Mouse (Mus musculus) MEL (cell line): ENCODE data around the gene Mllt11. TPM values are rescaled to one million over a fixed set of nuclear protein-coding genes. Genes with fewer than 3 reads are reported as not detected.

ENCODE experiments used
- DNase-seq: peaks from one replicate; pipeline ENCODE4 v3.0.0; 2011; ENCODE audit warnings: low read depth, low spot score
- H3K27ac ChIP-seq: 2 replicates; pipeline ENCODE4 v1.5.1; 2012; ENCODE audit warnings: low read depth, mild to moderate bottlenecking, control low read depth, low read length, moderate library complexity; ENCODE audit not compliant: control insufficient read depth
- H3K27me3 ChIP-seq, 2 experiments: fragments of 150-350 bp in 1 of 2; sonication (generic) in 1 of 2; 2 replicates each; pipeline ENCODE4 v1.6.1; 2012; ENCODE audit warnings: low read length in 2 of 2, mild to moderate bottlenecking in 2 of 2, improper control_type of control experiment in 1 of 2, moderate library complexity in 1 of 2; ENCODE audit not compliant: insufficient read depth in 2 of 2, control insufficient read depth in 1 of 2
- H3K36me3 ChIP-seq, 2 experiments: 2 replicates each; pipeline ENCODE4 v1.6.1; 2012 to 2014; ENCODE audit warnings: low read length in 2 of 2, improper control_type of control experiment in 1 of 2, inconsistent platforms in 1 of 2, mild to moderate bottlenecking in 1 of 2; ENCODE audit not compliant: insufficient read depth in 2 of 2, control insufficient read depth in 1 of 2
- H3K4me1 ChIP-seq, 2 experiments: fragments of 150-350 bp in 1 of 2; sonication (generic) in 1 of 2; 2 replicates each; pipeline ENCODE4 v1.6.1; 2012; ENCODE audit warnings: low read length in 2 of 2, improper control_type of control experiment in 1 of 2, mild to moderate bottlenecking in 1 of 2; ENCODE audit not compliant: insufficient read depth in 2 of 2, control insufficient read depth in 1 of 2
- H3K4me3 ChIP-seq, 2 experiments: fragments of 150-350 bp in 1 of 2; sonication (generic) in 1 of 2; 2 replicates each; pipeline ENCODE4 v1.5.1; 2012; ENCODE audit warnings: low read depth in 2 of 2, low read length in 2 of 2, mild to moderate bottlenecking in 2 of 2, moderate library complexity in 2 of 2, control low read depth in 1 of 2, improper control_type of control experiment in 1 of 2; ENCODE audit not compliant: control insufficient read depth in 1 of 2, insufficient read depth in 1 of 2
- H3K79me2 ChIP-seq: 2 replicates; pipeline ENCODE4 v1.6.1; 2012; ENCODE audit warnings: mild to moderate bottlenecking, low read length, moderate library complexity; ENCODE audit not compliant: control insufficient read depth, poor library complexity, insufficient read depth
- H3K9ac ChIP-seq: 2 replicates; pipeline ENCODE4 v1.6.1; 2012; ENCODE audit warnings: low read depth, mild to moderate bottlenecking, control low read depth, low read length, moderate library complexity; ENCODE audit not compliant: control insufficient read depth, poor library complexity, severe bottlenecking
- H3K9me3 ChIP-seq: fragments of 150-350 bp; sonication (generic); replicated peaks from 2 replicates; pipeline ENCODE4 v1.6.1; 2012; ENCODE audit warnings: mild to moderate bottlenecking, low read length, improper control_type of control experiment, moderate library complexity; ENCODE audit not compliant: insufficient read depth
- BHLHE40 ChIP-seq: IDR thresholded peaks from 2 replicates; pipeline ENCODE4 v1.6.1; 2012; ENCODE audit warnings: low read depth, mild to moderate bottlenecking, inconsistent platforms, low read length, improper control_type of control experiment, borderline replicate concordance
- CHD1 ChIP-seq: IDR thresholded peaks from 2 replicates; pipeline ENCODE4 v1.6.1; 2012; ENCODE audit warnings: low read depth, mild to moderate bottlenecking, inconsistent platforms, low read length, improper control_type of control experiment
- CTCF ChIP-seq, 3 experiments: IDR thresholded peaks in 2 of 3; conservative IDR thresholded peaks in 1 of 3; 2 replicates each; pipeline ENCODE4 v1.5.1; 2011 to 2012; ENCODE audit warnings: low read length in 3 of 3, low read depth in 2 of 3, mild to moderate bottlenecking in 2 of 3, improper control_type of control experiment in 1 of 3, inconsistent platforms in 1 of 3, mixed read lengths in 1 of 3, moderate library complexity in 1 of 3; ENCODE audit not compliant: control insufficient read depth in 1 of 3, insufficient read depth in 1 of 3, poor library complexity in 1 of 3, severe bottlenecking in 1 of 3
- E2F4 ChIP-seq: IDR thresholded peaks from 2 replicates; pipeline ENCODE4 v1.6.1; 2011; ENCODE audit warnings: low read depth, low read length, improper control_type of control experiment, borderline replicate concordance
- EP300 ChIP-seq, 2 experiments: IDR thresholded peaks; 2 replicates each; pipeline ENCODE4 v1.6.1; 2011; ENCODE audit warnings: improper control_type of control experiment in 2 of 2, low read length in 2 of 2, low read depth in 1 of 2, mild to moderate bottlenecking in 1 of 2
- ETS1 ChIP-seq: IDR thresholded peaks from 2 replicates; pipeline ENCODE4 v1.6.1; 2012; ENCODE audit warnings: low read depth, mild to moderate bottlenecking, inconsistent platforms, low read length, improper control_type of control experiment, moderate library complexity
- GABPA ChIP-seq: IDR thresholded peaks from 2 replicates; pipeline ENCODE4 v1.6.1; 2012; ENCODE audit warnings: low read depth, mild to moderate bottlenecking, inconsistent platforms, low read length, improper control_type of control experiment, moderate library complexity
- HCFC1 ChIP-seq: IDR thresholded peaks from 2 replicates; pipeline ENCODE4 v1.6.1; 2012; ENCODE audit warnings: low read depth, mild to moderate bottlenecking, inconsistent platforms, low read length, improper control_type of control experiment, moderate library complexity
- JUND ChIP-seq: IDR thresholded peaks from 2 replicates; pipeline ENCODE4 v1.6.1; 2011; ENCODE audit warnings: low read depth, mild to moderate bottlenecking, improper control_type of control experiment, low read length
- KAT2A ChIP-seq: conservative IDR thresholded peaks from 2 replicates; pipeline ENCODE4 v1.6.1; 2012; ENCODE audit warnings: low read depth, low read length, improper control_type of control experiment, inconsistent platforms
- MAFK ChIP-seq: IDR thresholded peaks from 2 replicates; pipeline ENCODE4 v1.6.1; 2011; ENCODE audit warnings: low read depth, mild to moderate bottlenecking, low read length, improper control_type of control experiment, borderline replicate concordance
- MAX ChIP-seq: IDR thresholded peaks from 2 replicates; pipeline ENCODE4 v1.6.1; 2011; ENCODE audit warnings: low read length, improper control_type of control experiment
- MEF2A ChIP-seq: IDR thresholded peaks from 2 replicates; pipeline ENCODE4 v1.6.1; 2014; ENCODE audit warnings: low read depth, mild to moderate bottlenecking, inconsistent platforms, low read length, improper control_type of control experiment; ENCODE audit not compliant: poor library complexity, insufficient replicate concordance, severe bottlenecking; ENCODE audit errors: extremely low read depth
- MXI1 ChIP-seq: IDR thresholded peaks from 2 replicates; pipeline ENCODE4 v1.6.1; 2011; ENCODE audit warnings: mild to moderate bottlenecking, low read depth, low read length, improper control_type of control experiment
- NRF1 ChIP-seq: IDR thresholded peaks from 2 replicates; pipeline ENCODE4 v1.6.1; 2014; ENCODE audit warnings: low read depth, mild to moderate bottlenecking, inconsistent platforms, low read length, improper control_type of control experiment, moderate library complexity; ENCODE audit not compliant: poor library complexity, insufficient read depth, severe bottlenecking
- POLR2AphosphoS5 ChIP-seq: IDR thresholded peaks from 2 replicates; pipeline ENCODE4 v1.6.1; 2012; ENCODE audit warnings: low read depth, borderline replicate concordance, mild to moderate bottlenecking, inconsistent platforms, low read length, moderate library complexity, mixed read lengths
- RAD21 ChIP-seq: IDR thresholded peaks from 2 replicates; pipeline ENCODE4 v1.6.1; 2011; ENCODE audit warnings: mild to moderate bottlenecking, low read depth, low read length, improper control_type of control experiment
- SMC3 ChIP-seq: IDR thresholded peaks from 2 replicates; pipeline ENCODE4 v1.6.1; 2011; ENCODE audit warnings: low read depth, low read length, improper control_type of control experiment
- TAL1 ChIP-seq: IDR thresholded peaks from 2 replicates; pipeline ENCODE4 v1.6.1; 2012; ENCODE audit warnings: mild to moderate bottlenecking, inconsistent platforms, low read length, moderate library complexity, mixed read lengths
- TCF12 ChIP-seq: IDR thresholded peaks from 2 replicates; pipeline ENCODE4 v1.6.1; 2014; ENCODE audit warnings: low read depth, mild to moderate bottlenecking, inconsistent platforms, low read length, improper control_type of control experiment, moderate library complexity
- UBTF ChIP-seq: IDR thresholded peaks from 2 replicates; pipeline ENCODE4 v1.6.1; 2012; ENCODE audit warnings: low read depth, mild to moderate bottlenecking, inconsistent platforms, low read length, improper control_type of control experiment, moderate library complexity, borderline replicate concordance; ENCODE audit not compliant: insufficient read depth
- ZKSCAN1 ChIP-seq: IDR thresholded peaks from 2 replicates; pipeline ENCODE4 v1.6.1; 2012; ENCODE audit warnings: low read depth, mild to moderate bottlenecking, inconsistent platforms, low read length, improper control_type of control experiment, moderate library complexity
- ZNF384 ChIP-seq: IDR thresholded peaks from 2 replicates; pipeline ENCODE4 v1.6.1; 2012; ENCODE audit warnings: low read depth, mild to moderate bottlenecking, inconsistent platforms, low read length, improper control_type of control experiment
- polyA plus RNA-seq, 2 experiments: library from polyadenylated mRNA; stranded (reverse) in 1 of 2; unstranded in 1 of 2; fragments of >175 nt in 1 of 2; fragments of >200 nt in 1 of 2; gene quantifications; 2 replicates each; pipeline versions ENCODE4 v1.2.1 to v1.2.4; 2012; ENCODE audit warnings: low replicate concordance in 2 of 2, low read depth in 1 of 2; ENCODE audit not compliant: insufficient read length in 2 of 2, insufficient read depth in 1 of 2, missing spikeins in 1 of 2
- total RNA-seq: library from RNA; depleted of rRNA; stranded (reverse); fragments of 300-350 nt; gene quantifications from 2 replicates; pipeline ENCODE4 v1.2.3, GENCODE M21; 2012

The Mllt11 gene
- total and polyA plus RNA-seq, 3 experiments: 7.3 to 24.6 TPM; not detected in 1

GRCm38 (mm10) chr3:95172526-95173255, 59.3 kb downstream of the Mllt11 start:
- H3K9ac ChIP-seq: no peak overlapping the region
- H3K9me3 ChIP-seq: no peaks in the 10 kb centered on the region
- no peaks in the 10 kb centered on the region for H3K79me2 ChIP-seq
- DNase-seq: no peak
- H3K27ac ChIP-seq: no peak overlapping the region
- no peaks in the 10 kb centered on the region for H3K36me3 ChIP-seq
- TF ChIP-seq EP300 (IDR thresholded peaks at IDR 0.05; ENCODE audit: low read depth in 1 of 2, low read length in 2 of 2): no peak
- no peak for TF ChIP-seq TCF12
- no peak for TF ChIP-seq KAT2A
- TF ChIP-seq ETS1: no peak
- no peak for TF ChIP-seq SMC3
- TF ChIP-seq UBTF: no peak
- TF ChIP-seq RAD21: no peak
- TF ChIP-seq E2F4: no peak
- TF ChIP-seq MEF2A: no peak
- TF ChIP-seq, all 39 proteins: peak for 0
- H3K27me3 ChIP-seq: no peaks in the 10 kb centered on the region
- no peaks in the 10 kb centered on the region for H3K4me1 ChIP-seq
- H3K4me3 ChIP-seq: no peak overlapping the region

GRCm38 (mm10) chr3:95171105-95171504, 60.9 kb downstream of the Mllt11 start:
- no peak overlapping the region for H3K27ac ChIP-seq
- H3K9me3 ChIP-seq: no peaks in the 10 kb centered on the region
- H3K79me2 ChIP-seq: no peaks in the 10 kb centered on the region
- no peaks in the 10 kb centered on the region for H3K27me3 ChIP-seq
- TF ChIP-seq JUND (no peak), CHD1 (no peak), MEF2A (no peak), MAFK (no peak), POLR2AphosphoS5 (no peak), TCF12 (no peak), NRF1 (no peak), HCFC1 (no peak), UBTF (no peak), ZKSCAN1 (no peak), MAX (no peak), MXI1 (no peak), GABPA (no peak), CTCF (IDR thresholded peaks at IDR 0.05 in 2 of 3, conservative IDR thresholded peaks at IDR 0.05 in 1 of 3; ENCODE audit: control insufficient read depth in 1 of 3, insufficient read depth in 1 of 3, low read depth in 2 of 3, low read length in 3 of 3, poor library complexity in 1 of 3, severe bottlenecking in 1 of 3) (no peak), E2F4 (no peak), ZNF384 (no peak), BHLHE40 (no peak), TAL1 (no peak)
- H3K36me3 ChIP-seq: no peaks in the 10 kb centered on the region
- DNase-seq: no peak
- H3K9ac ChIP-seq: no peak overlapping the region
- H3K4me3 ChIP-seq: no peak overlapping the region
- no peaks in the 10 kb centered on the region for H3K4me1 ChIP-seq
